Mouse (Mus musculus) brain, embryonic 14.5 days (tissue): ENCODE measurements around the gene Col5a1. TPM values are rescaled to one million over a fixed set of nuclear protein-coding genes. Genes with fewer than 3 reads are reported as not detected.
A peak's percentile ranks its signal among the peaks of the same experiment; 100 is the strongest.

ENCODE experiments used
- DNase-seq: peaks from one replicate; pipeline ENCODE4 v3.0.0-alpha.2; 2011; ENCODE audit warnings: low read depth
- CTCF ChIP-seq: fragments of 200-500 bp; IDR thresholded peaks from 2 replicates; pipeline ENCODE4 v1.5.1; 2012; ENCODE audit warnings: inconsistent platforms, mild to moderate bottlenecking, moderate library complexity, borderline replicate concordance; ENCODE audit not compliant: insufficient read depth, insufficient read length; ENCODE audit errors: extremely low read depth
- POLR2A ChIP-seq: fragments of 200-500 bp; IDR thresholded peaks from 2 replicates; pipeline ENCODE4 v1.6.1; 2012; ENCODE audit warnings: mild to moderate bottlenecking, inconsistent platforms, borderline replicate concordance; ENCODE audit not compliant: poor library complexity, insufficient read depth, insufficient read length, severe bottlenecking; ENCODE audit errors: extremely low read depth
- polyA plus RNA-seq: library from polyadenylated mRNA; depleted of rRNA; stranded (reverse); fragments of >200 nt; gene quantifications from 2 replicates; pipeline ENCODE4 v1.2.3, GENCODE M21; 2012

Col5a1 gene
- polyA plus RNA-seq, 1 experiment = 29.8 TPM

DNA sequence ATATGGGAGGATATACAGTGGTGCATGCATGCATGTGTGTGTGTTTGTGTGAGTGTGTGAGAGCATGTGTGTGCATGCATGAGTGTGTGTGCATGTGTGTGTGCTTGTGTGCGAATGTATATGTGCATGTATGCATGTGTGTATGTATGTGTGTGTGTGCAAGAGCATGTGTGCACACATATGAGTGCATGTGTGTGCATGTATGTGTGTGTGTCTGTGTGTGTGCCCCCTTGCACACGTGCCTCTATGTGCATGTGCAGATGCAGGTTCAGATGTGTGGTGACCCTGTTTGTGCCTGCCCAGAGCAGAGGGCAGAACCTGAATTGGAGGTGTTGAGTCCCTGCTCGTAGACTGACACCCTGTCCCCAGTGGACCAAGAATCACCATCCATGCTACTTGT lies 24.3 kb downstream of the Col5a1 start:
- TF ChIP-seq CTCF (no peak), POLR2A (no peak)

DNA sequence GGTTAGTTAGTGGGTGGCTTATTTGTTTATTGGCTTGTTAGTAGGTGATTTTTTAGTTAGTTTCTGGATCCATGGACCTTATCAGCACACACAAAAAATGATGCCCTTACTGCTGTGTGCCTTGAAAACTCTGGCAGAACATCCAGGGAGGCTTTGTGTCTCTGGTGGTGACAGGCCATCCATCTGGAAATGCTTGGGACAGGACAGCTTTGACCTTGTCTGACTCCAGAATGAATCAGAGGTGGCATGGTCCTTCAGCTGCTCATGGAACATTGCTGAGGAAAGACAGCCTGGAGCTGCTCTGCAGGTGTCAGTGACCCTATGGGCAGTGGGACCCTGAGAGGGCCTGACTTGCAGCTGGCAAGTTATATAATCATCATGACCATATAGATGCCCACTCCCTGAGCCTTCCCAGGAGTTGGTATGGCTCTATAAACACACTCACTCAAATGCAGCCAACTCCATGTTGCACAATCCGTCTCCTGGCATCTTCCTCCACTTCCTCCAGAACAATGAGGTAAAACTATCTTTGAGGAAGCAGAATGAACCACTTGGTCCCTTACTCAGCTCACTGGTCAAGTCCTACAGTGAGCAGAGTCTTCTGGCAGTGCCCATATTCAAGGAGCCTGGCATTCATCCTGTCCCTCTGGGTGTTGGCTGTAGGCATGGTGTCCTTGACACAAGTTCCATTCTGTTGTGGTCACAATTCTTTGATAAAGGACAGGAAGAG lies 26.5 kb downstream of the Col5a1 start:
- TF ChIP-seq CTCF (no peak), POLR2A (no peak)

More for the DNA sequence above, 24.3 kb downstream of the Col5a1 start:
- no peak for DNase-seq

DNA sequence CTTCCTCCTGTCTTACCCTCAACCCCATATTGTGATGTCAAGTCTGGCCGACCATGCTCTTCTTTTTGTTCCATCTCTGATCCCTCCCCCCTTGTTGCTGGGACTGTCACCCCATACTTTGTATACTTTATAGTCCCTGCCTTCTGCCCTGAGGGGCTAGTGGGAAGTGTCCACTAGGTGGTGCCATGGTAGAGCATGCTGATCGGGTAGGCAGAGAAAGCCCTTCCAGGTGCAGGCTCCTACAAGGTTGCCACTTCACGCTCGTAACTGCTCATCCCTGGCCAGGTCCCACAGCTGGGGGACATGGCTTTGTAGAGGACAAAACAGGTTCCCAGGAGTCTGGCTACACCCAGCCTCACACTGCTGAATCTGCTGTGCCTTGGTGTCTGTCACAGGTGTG lies 29.5 kb downstream of the Col5a1 start:
- TF ChIP-seq CTCF = peak; percentile 46; the same call in 1 of the 2 replicates
- no peak for TF ChIP-seq POLR2A

More for the DNA sequence above, 26.5 kb downstream of the Col5a1 start:
- DNase-seq = no peak

DNA sequence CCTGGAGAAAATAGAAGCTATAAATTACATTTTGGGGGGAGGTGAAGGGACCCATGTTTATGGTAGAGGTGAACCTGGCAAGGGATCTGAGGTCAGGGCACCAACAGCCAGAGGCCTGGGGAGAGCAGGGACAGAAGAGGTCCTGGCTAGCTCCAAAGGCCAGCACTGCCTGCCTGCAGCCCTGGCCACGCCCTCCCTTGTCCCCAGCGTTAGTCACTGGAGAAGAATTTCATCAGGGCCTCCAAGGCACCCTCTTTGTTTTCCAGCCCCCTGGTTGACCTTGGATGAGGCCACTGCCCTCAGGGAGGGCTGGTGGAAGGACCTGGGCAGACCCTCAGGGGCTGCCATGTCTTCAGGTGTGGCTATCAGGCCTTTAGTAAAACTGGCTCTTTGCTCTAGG lies 30.1 kb downstream of the Col5a1 start:
- no peak for DNase-seq
- TF ChIP-seq CTCF = no peak
- TF ChIP-seq POLR2A = no peak

More for the DNA sequence above, 29.5 kb downstream of the Col5a1 start:
- DNase-seq = no peak

DNA sequence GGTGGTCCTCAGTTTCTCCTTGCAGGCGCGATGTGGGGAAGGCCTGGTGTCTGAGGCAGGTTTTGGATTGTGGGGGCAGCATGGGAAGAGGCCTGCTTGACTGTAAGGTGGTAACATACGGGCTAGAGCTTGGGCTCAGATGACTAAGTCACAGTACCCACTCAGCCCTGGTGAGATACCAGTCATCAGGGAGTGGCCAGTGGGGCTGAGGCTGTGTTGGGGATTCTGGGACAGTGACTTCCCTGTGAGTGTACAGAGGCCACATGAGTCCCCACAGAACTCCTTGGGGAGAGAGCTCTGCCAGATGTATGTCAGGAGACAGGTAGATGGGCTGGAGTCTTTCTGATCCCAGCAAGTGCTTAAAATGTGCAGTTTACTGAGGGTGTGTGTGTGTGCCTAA lies 31.0 kb downstream of the Col5a1 start:
- no peak for DNase-seq
- TF ChIP-seq CTCF (no peak), POLR2A (no peak)

DNA sequence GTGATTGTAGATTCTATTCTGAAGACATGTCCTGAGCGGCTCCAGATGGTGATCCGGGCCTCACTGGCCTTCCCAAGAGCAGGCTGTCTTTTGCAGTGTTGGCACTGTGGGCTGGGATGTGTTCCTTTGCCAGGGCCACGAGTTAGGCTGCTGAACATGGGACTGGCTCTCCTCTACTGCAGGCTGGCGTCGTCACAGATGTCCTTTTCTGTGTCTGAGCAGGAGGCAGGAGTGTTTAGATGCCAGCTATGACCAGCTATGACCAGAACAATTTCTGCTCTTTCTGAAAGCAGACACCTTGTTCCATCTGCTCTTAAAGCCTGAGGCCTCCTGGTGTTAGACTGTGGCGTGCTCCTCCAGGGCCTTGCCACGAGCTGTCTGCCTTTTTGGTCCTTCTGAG lies 31.9 kb downstream of the Col5a1 start:
- no peak for DNase-seq
- TF ChIP-seq POLR2A (no peak), CTCF (no peak)

DNA sequence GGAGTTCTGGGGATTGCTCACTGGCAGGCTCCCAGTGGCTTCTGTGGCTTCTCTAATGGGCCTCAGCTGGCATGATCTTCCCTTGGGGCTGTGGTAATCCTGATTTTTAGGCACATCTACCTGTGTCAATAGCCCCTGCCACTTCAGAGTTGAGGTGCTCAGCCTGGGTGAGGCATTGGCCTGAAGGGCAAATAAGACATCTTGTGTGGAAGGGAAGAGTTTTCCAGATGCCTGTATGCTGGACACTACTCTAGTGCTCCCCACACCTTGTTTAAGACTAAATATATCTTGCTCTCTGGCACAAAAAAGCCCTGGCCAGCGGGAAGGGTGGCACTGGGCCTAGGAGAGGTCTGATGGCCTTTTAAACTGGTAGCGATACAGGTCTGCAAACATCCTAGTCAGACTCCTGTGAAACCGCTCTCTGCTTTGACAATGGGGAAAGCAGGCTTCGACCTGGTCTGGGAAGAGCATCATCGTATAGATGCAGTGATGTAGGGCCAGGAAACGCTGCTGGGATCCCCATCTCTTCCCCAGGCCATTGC lies 33.2 kb downstream of the Col5a1 start:
- TF ChIP-seq CTCF = no peak
- no peak for TF ChIP-seq POLR2A
- no peak for DNase-seq

DNA sequence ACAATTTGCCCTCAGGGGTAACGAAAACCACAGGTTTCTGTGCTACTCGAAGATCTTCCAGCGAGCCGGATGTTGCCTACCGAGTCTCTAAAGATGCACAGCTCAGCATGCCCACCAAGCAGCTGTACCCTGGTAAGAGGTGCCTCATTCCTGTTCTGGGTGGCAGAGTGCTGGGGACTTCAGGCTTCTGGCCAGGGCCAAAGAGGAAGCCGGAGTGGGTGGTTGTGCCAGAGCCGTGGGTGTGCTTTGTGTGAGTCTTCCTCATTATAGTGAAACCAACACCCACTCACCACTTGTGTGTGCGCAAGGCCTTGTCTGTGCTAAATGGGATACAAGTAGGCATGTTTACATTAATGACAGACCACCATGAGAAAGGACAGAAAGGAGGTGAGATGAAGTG lies 35.8 kb downstream of the Col5a1 start:
- DNase-seq = no peak
- TF ChIP-seq POLR2A = no peak
- TF ChIP-seq CTCF = no peak

DNA sequence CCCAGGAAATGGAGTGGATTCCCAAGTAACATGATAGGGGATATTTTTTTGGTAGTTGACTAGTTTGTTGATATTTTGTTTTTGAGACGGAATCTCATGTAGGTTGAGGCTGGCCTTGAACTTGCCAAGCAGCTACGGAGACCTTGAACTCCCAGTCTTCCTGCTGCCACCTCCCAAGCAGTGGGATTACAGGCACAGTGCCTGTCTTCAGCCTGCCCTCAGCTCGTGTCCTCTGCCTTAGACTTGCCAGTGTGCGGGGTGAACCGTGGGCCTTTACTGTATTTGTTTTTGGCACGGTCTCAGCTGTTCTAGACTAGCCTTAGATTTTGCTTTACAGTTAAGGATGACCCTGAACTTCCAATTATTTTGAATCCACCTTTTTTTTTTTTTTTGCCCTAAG lies 37.5 kb downstream of the Col5a1 start:
- TF ChIP-seq POLR2A (no peak), CTCF (no peak)
- DNase-seq = no peak

DNA sequence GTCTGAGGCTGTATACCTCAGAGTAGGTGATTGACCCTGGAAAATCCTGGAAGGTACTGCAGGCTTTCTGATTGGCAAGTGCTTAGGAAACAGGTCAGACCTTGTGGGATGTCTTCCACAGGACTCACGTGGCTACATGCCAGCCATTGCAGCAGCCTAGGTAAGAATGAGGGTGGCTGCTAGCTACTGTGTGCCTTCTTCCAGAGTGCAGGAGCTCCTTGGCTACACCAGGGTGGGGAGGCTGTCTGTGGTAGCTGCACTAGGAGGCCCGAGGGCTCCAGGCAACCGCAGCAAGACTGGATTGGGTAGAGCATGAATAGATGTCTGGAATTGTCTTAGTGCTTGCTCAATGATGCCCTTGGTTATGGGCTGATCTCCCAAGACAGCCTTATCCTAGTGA lies 38.2 kb downstream of the Col5a1 start:
- TF ChIP-seq POLR2A = no peak
- DNase-seq = no peak

DNA sequence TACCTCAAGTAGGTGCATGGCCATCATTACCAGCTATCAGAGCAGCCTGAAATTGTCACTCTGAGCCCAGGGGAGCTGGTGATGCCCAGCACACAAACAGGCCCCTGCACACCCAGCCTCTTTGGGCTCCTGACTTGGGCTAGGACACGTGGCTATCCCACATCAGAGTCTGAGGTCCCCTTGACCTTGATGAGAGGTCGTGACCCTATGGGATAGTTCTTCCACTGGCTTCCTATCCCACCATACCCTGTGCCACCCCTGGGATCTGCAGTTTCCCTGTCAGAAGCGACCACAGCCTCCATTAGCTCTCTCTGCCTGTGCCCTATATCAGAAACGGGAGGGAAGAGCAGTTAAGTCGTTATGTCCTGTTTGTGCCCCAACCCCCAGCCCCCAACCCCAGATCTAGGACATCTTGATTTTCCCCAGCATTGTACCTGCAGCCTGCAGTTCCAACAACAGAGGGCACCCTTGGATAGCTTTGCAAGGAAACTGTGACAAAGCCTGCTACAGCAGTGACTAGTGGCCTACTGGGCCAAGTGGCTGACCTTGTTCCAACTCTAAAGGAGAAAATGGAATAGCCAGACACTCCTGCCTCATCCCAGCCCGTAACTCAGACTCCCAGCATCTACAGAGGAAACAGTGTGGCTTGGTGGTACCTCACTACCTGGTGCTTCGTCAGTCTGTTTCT lies 40.4 kb downstream of the Col5a1 start:
- DNase-seq = peak; percentile 82
- TF ChIP-seq CTCF (peak; percentile 81), POLR2A (no peak)
